Mouse (Mus musculus) hematopoietic stem cell, adult 5-6 weeks (primary cell): Measurements from ENCODE around the gene Ppp1r27. TPM values are rescaled to one million over a fixed set of nuclear protein-coding genes. Genes with fewer than 3 reads are reported as not detected.

ENCODE experiments used
- ATAC-seq, 2 experiments: fragments of 125-278 bp in 1 of 2; replicated peaks in 1 of 2; 2 replicates each; pipeline ENCODE4 v1.8.0; 2016 to 2017; ENCODE audit warnings: inconsistent platforms in 2 of 2, mild to moderate bottlenecking in 2 of 2, moderate number of reproducible peaks in 2 of 2, low read depth in 1 of 2, moderate TSS enrichment in 1 of 2; ENCODE audit not compliant: low FRiP score in 2 of 2, poor library complexity in 2 of 2, severe bottlenecking in 2 of 2, insufficient read depth in 1 of 2, low TSS enrichment in 1 of 2
- total RNA-seq: library from RNA; stranded (forward); fragments of 172-1452, 232-1000 nt; gene quantifications from 2 replicates; pipeline ENCODE4 v1.2.3, GENCODE M21; 2017

Gene Ppp1r27
- total RNA-seq, 1 experiment from 2014 or later = not detected

- ATAC-seq = peak; percentile 58 to 61; a peak in 2 of 4 replicates
These were observed 44.0 kb downstream of the Ppp1r27 start for GRCm38 (mm10) chr11:120506899-120507298.

- no peak for ATAC-seq
These were observed 45.3 kb downstream of the Ppp1r27 start for GRCm38 (mm10) chr11:120505661-120506060.

- ATAC-seq = no peak
These were observed 49.2 kb downstream of the Ppp1r27 start for GRCm38 (mm10) chr11:120501701-120502100.

- ATAC-seq = no peak
These were observed 49.9 kb downstream of the Ppp1r27 start for GRCm38 (mm10) chr11:120501018-120501417.

GRCm38 (mm10) chr11:120500357-120500756, 50.6 kb downstream of the Ppp1r27 start:
- ATAC-seq = no peak

Other genes with a start within 250 kb of the Ppp1r27 start
- gene Actg1, start 202.6 kb downstream of the Ppp1r27 start, total RNA-seq = 814 and 932 TPM in 2 replicates
- 0.15 TPM in 1 of 2 replicates, not detected in the other for gene Fscn2, start 189.6 kb downstream of the Ppp1r27 start, total RNA-seq
- 9.9 and 20.1 TPM in 2 replicates for gene Faap100, start 172.4 kb downstream of the Ppp1r27 start, total RNA-seq
- 30.3 and 43.1 TPM in 2 replicates for gene Nploc4, start 113.4 kb downstream of the Ppp1r27 start, total RNA-seq
- not detected in 2 replicates for gene Tspan10, start 108.5 kb downstream of the Ppp1r27 start, total RNA-seq
- not detected in 2 replicates for gene Pde6g, start 97.6 kb downstream of the Ppp1r27 start, total RNA-seq
- 10.2 and 12.0 TPM in 2 replicates for gene Oxld1, start 93.1 kb downstream of the Ppp1r27 start, total RNA-seq
- 58.3 and 96.4 TPM in 2 replicates for gene Ccdc137, start 93.0 kb downstream of the Ppp1r27 start, total RNA-seq
- gene Arl16, start 83.5 kb downstream of the Ppp1r27 start, total RNA-seq = 12.8 and 24.0 TPM in 2 replicates
- 63.4 and 112 TPM in 2 replicates for gene Mrpl12, start 66.5 kb downstream of the Ppp1r27 start, total RNA-seq
- gene Slc25a10, start 59.3 kb downstream of the Ppp1r27 start, total RNA-seq = 10.8 and 11.4 TPM in 2 replicates
- not detected in 2 replicates for gene Gcgr, start 20.4 kb downstream of the Ppp1r27 start, total RNA-seq
- gene Mcrip1, start 1.4 kb downstream of the Ppp1r27 start, total RNA-seq = 11.6 and 21.4 TPM in 2 replicates
- 384 and 534 TPM in 2 replicates for gene P4hb, start 22.1 kb upstream of the Ppp1r27 start, total RNA-seq
- 110 and 120 TPM in 2 replicates for gene Arhgdia, start 30.5 kb upstream of the Ppp1r27 start, total RNA-seq
- gene Alyref, start 47.2 kb upstream of the Ppp1r27 start, total RNA-seq = 110 and 227 TPM in 2 replicates
- 18.1 and 32.6 TPM in 2 replicates for gene Anapc11, start 47.3 kb upstream of the Ppp1r27 start, total RNA-seq
- not detected in 2 replicates for gene Npb, start 57.3 kb upstream of the Ppp1r27 start, total RNA-seq
- gene Pcyt2, start 66.8 kb upstream of the Ppp1r27 start, total RNA-seq = 38.6 and 41.7 TPM in 2 replicates
- 52.4 and 56.7 TPM in 2 replicates for gene Sirt7, start 74.1 kb upstream of the Ppp1r27 start, total RNA-seq
- 18.1 and 33.2 TPM in 2 replicates for gene Mafg, start 82.5 kb upstream of the Ppp1r27 start, total RNA-seq
- gene Pycr1, start 92.6 kb upstream of the Ppp1r27 start, total RNA-seq = 0.88 and 2.1 TPM in 2 replicates
- gene Myadml2, start 97.0 kb upstream of the Ppp1r27 start, total RNA-seq = 0.94 TPM in 1 of 2 replicates, not detected in the other
- not detected in 2 replicates for gene Notum, start 110.0 kb upstream of the Ppp1r27 start, total RNA-seq
- gene Aspscr1, start 121.8 kb upstream of the Ppp1r27 start, total RNA-seq = 37.1 and 48.8 TPM in 2 replicates
- gene Cenpx, start 162.6 kb upstream of the Ppp1r27 start, total RNA-seq = 58.2 and 91.7 TPM in 2 replicates
- 34.2 and 34.5 TPM in 2 replicates for gene Lrrc45, start 162.8 kb upstream of the Ppp1r27 start, total RNA-seq
- not detected in 2 replicates for gene Rac3, start 170.3 kb upstream of the Ppp1r27 start, total RNA-seq
- gene Dcxr, start 176.1 kb upstream of the Ppp1r27 start, total RNA-seq = 12.5 and 21.0 TPM in 2 replicates
- not detected in 2 replicates for gene Cbr2, start 181.0 kb upstream of the Ppp1r27 start, total RNA-seq
- 10.3 and 10.5 TPM in 2 replicates for gene Hmga1b, start 211.7 kb upstream of the Ppp1r27 start, total RNA-seq
- 2.6 and 4.0 TPM in 2 replicates for gene Rfng, start 233.1 kb upstream of the Ppp1r27 start, total RNA-seq
- gene Gps1, start 233.1 kb upstream of the Ppp1r27 start, total RNA-seq = 58.1 and 67.2 TPM in 2 replicates
- gene Dus1l, start 245.3 kb upstream of the Ppp1r27 start, total RNA-seq = 28.9 and 38.7 TPM in 2 replicates